Mouse (Mus musculus) heart, embryonic 15.5 days (tissue): ENCODE data around the gene Sap30l. TPM values are rescaled to one million over a fixed set of nuclear protein-coding genes. Genes with fewer than 3 reads are reported as not detected.

ENCODE experiments used
- ATAC-seq: fragments of 200-750 bp; cut with Nextera tagmentation; replicated peaks from 2 replicates; pipeline ENCODE4 v1.8.0; 2017; ENCODE audit warnings: low read depth, moderate TSS enrichment; ENCODE audit not compliant: insufficient number of reproducible peaks, insufficient read depth, low FRiP score
- H3K27ac ChIP-seq: fragments of 300-500 bp; sonication (generic); 2 replicates; pipeline ENCODE4 v1.5.1; 2015; ENCODE audit warnings: mild to moderate bottlenecking, inconsistent platforms
- H3K27me3 ChIP-seq: fragments of 300-500 bp; sonication (generic); 2 replicates; pipeline ENCODE4 v1.6.1; 2015; ENCODE audit warnings: inconsistent platforms
- H3K36me3 ChIP-seq: fragments of 300-500 bp; sonication (generic); 2 replicates; pipeline ENCODE4 v1.6.1; 2015; ENCODE audit warnings: mild to moderate bottlenecking, inconsistent platforms
- H3K4me1 ChIP-seq: fragments of 300-500 bp; sonication (generic); replicated peaks from 2 replicates; pipeline ENCODE4 v1.6.1; 2015; ENCODE audit warnings: inconsistent platforms
- H3K4me2 ChIP-seq: fragments of 300-500 bp; sonication (generic); 2 replicates; pipeline ENCODE4 v1.6.1; 2015; ENCODE audit warnings: inconsistent platforms, mild to moderate bottlenecking, moderate library complexity
- H3K4me3 ChIP-seq: fragments of 300-500 bp; sonication (generic); 2 replicates; pipeline ENCODE4 v1.5.1; 2015; ENCODE audit warnings: mild to moderate bottlenecking, inconsistent platforms
- H3K9ac ChIP-seq: fragments of 300-500 bp; sonication (generic); 2 replicates; pipeline ENCODE4 v1.6.1; 2015; ENCODE audit warnings: mild to moderate bottlenecking, inconsistent platforms
- H3K9me3 ChIP-seq: fragments of 300-500 bp; sonication (generic); replicated peaks from 2 replicates; pipeline ENCODE4 v1.6.1; 2016; ENCODE audit warnings: inconsistent platforms
- WGBS: fragments of 180-500 bp; shearing (Covaris S2); methylation state at CpG from one replicate; pipeline ENCODE4 v1.1.7; 2015; ENCODE audit warnings: mixed read lengths; 5-methylcytosine and 5-hydroxymethylcytosine counted together
- polyA plus RNA-seq: library from polyadenylated mRNA; unstranded; fragments of >200 nt; fragmentation: Nextera tagmentation; extraction: Ambion mirVana; gene quantifications from 2 replicates; pipeline ENCODE4 v1.2.1, GENCODE M21; 2015

Gene Sap30l
- polyA plus RNA-seq, 1 experiment from 2014 or later: 8.9 TPM

DNA sequence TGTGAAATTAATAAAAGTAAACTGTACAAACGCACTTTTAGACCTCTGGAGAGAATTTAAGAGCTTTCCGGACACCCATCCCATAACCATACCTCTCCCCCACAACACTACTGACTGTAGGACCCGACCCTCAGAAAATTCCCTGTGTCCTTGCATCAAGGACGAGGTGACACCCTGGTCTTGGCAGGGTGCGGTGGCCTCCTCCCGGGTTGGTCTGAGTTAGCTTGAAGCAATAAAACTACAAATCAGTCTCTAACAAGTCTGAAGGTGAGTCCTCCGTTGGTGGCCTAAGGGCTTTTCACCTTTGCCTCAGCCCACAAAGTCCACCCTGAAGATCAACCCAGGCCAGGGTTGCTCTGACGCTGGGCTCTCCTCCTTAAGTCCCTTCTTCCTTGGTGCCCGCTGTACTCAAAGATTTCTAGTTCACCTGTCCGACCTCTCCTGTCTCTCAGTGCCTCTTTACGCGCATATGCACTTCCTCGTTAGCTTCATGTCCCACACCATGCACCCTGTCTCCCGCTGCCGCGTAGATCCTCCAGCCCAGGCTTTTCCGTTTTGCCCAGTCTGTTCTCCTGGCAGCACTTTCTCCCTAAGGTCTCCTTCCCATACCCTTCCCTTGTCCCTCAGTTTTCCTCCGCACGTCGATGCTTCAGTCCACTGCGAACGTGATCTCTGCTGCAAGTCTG lies 1.0 kb upstream of the Sap30l start:
- Histone ChIP-seq H3K4me1 (peaks cover 23% of the 10 kb centered on the region), H3K9ac (peak overlapping the region; percentile 72), H3K27ac (peak overlapping the region; percentile 84), H3K4me3 (peak overlapping the region; percentile 89), H3K36me3 (no peaks in the 10 kb centered on the region), H3K27me3 (no peaks in the 10 kb centered on the region), H3K4me2 (peak overlapping the region; percentile 92), H3K9me3 (no peaks in the 10 kb centered on the region)
- no peak for ATAC-seq
- WGBS: 12% methylated on average over 22 of the region's 22 CpGs

DNA sequence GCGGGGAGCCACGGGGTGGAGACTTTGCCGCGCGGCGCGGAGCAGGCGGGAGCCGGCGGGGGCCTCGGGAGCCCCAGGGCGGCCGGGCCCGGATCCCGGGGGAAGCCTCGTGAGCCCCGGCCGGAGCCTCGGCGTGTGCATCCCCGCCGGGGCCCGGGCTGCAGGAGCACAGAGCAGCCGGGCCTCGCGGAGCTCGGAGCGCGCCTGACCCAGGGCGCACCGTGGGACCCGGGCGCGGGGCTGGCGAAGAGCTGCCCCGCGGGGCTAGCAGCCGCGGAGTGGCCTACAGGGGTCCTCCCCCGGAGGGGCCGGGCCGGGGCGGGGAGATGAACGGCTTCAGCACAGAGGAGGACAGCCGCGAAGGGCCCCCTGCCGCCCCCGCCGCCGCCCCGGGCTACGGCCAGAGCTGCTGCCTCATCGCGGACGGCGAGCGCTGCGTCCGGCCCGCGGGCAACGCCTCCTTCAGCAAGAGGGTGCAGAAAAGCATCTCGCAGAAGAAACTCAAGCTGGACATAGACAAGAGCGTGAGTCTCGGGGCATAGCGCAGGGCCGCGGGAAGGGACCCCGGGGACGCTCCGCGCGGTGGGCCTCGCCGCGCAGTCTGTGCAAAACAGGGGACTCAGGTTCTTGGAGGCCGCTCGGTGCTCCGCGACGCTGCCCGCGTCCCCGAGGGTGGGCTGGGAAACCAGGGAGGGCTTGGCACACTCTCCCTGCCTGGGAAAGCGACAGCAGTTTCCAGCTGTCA lies 501 bp downstream of the Sap30l start:
- Histone ChIP-seq H3K36me3 (no peaks in the 10 kb centered on the region), H3K4me1 (peaks cover 23% of the 10 kb centered on the region), H3K9me3 (no peaks in the 10 kb centered on the region), H3K27ac (peak overlapping the region; percentile 76), H3K4me2 (peak overlapping the region; percentile 92), H3K4me3 (peak overlapping the region; percentile 89), H3K9ac (peak overlapping the region; percentile 89), H3K27me3 (no peaks in the 10 kb centered on the region)
- under 1% methylated on average over 73 of the region's 85 CpGs for WGBS
- peak; percentile 71 for ATAC-seq

DNA sequence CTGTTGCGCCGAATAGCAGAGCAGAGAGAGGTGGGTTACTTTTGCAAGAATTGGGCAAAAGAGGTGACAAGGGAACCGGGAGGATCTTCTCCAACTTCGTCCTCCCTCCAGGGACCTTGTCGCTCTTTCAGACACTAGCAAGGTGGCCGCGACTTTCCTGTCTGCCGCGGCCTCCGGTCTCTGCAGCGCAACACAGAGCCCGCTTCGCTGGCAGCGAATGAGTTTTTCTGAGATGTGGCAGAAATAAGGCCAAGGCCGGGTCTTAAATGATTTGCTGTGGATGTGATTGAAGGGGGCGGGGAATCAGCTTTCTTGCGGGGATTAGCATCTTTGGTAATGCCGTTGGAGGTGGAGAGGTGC lies 1.1 kb downstream of the Sap30l start:
- 2% methylated on average over 18 of the region's 18 CpGs for WGBS
- no peaks in the 10 kb centered on the region for H3K36me3 ChIP-seq
- H3K4me2 ChIP-seq: peak overlapping the region; percentile 92
- H3K27me3 ChIP-seq: no peaks in the 10 kb centered on the region
- H3K27ac ChIP-seq: no peak overlapping the region; the same call in 1 of the 2 replicates
- peaks cover 27% of the 10 kb centered on the region for H3K4me1 ChIP-seq
- H3K9ac ChIP-seq: peak overlapping the region; percentile 89
- H3K4me3 ChIP-seq: peak overlapping the region; percentile 89
- no peaks in the 10 kb centered on the region for H3K9me3 ChIP-seq
- no peak for ATAC-seq

DNA sequence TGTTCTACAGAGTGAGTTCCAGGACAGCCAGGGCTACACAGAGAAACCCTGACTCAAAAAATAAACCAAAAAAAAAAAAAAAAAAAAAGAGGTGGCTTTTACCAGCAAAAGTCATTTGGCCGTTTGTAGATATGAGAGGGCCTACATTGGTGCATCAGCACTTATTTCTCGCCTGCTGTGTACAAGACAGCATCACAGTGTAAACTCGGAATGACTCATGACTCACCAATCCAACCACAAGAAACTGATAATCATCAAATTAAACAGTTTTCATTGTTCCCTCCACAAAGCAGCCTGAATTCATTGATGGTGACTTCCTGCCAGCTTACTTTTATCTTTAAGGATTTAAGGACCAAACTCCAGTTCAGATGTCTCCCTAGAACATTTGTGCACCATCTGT lies 3.6 kb downstream of the Sap30l start:
- Histone ChIP-seq H3K4me2 (no peak overlapping the region), H3K4me1 (peaks cover 25% of the 10 kb centered on the region), H3K27ac (no peak overlapping the region), H3K9me3 (no peaks in the 10 kb centered on the region), H3K9ac (no peak overlapping the region), H3K27me3 (no peaks in the 10 kb centered on the region), H3K36me3 (peaks cover 20% of the 10 kb centered on the region; the same call in 1 of the 2 replicates), H3K4me3 (no peak overlapping the region)
- WGBS: 79% methylated on average over 3 of the region's 3 CpGs
- no peak for ATAC-seq

DNA sequence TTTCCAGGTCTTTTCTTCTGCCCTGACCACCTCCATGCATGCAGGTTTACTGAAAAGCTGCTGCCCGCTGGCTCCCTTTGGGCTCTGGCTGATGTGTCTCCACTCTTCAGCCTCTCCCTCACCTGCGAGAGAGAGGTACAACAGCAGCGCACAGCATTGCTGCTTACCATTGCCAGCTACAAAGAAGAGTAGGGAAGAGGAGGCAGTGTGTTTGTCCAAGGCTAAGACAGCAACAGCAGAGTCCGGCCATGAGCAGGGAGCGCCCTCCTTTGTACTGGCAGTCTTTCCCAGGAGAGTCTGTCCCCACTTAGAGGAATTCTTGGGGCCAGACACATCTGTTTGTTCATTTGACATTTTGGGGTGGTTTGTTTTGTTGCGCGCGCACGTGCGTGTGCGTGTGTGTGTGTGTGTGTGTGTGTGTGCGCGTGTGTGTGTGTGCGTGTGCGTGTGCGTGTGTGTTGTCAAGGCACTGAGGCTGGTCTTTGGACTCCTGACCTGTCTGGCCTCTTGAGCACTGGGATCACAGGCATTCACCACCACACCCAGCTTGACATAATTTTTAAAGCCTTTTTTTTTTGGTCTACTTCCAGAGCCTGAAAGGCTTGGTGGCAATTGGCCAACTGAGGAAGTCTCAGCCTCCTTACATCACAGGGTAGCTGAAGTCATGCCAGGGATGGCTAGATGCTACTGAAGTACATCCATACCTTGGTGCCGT lies 7.7 kb downstream of the Sap30l start:
- H3K9me3 ChIP-seq: no peaks in the 10 kb centered on the region
- ATAC-seq: no peak

DNA sequence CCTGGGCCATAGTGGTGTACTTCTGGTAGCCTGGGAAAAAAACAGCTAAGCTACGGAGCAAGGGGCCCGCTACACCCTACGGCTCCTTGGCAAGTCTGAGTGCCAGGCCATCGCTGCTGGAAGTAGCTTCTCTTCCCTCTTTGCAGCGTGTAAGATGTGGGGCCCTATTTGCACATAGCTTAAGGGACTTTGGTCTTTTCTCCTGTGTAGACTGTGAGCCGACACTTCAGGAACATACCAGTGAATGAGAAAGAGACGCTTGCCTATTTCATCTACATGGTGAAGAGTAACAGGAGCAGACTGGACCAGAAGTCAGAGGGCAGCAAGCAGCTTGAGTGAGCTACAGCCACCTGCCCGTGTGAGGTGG lies 8.3 kb downstream of the Sap30l start:
- Histone ChIP-seq H3K4me2 (no peak overlapping the region), H3K36me3 (peaks cover 42% of the 10 kb centered on the region), H3K27me3 (no peaks in the 10 kb centered on the region), H3K9ac (no peak overlapping the region), H3K4me1 (0 out of 2 replicates have a peak, but pooled peaks cover 6% of the 10 kb centered on the region), H3K27ac (no peak overlapping the region), H3K4me3 (no peak overlapping the region), H3K9me3 (no peaks in the 10 kb centered on the region)
- 82% methylated on average over 8 of the region's 8 CpGs for WGBS
- ATAC-seq: no peak

More for the DNA sequence above, 7.7 kb downstream of the Sap30l start:
- 0 out of 2 replicates have a peak, but pooled peaks cover 6% of the 10 kb centered on the region for H3K4me1 ChIP-seq
- no peak overlapping the region for H3K9ac ChIP-seq
- no peak overlapping the region for H3K4me3 ChIP-seq
- H3K27me3 ChIP-seq: no peaks in the 10 kb centered on the region
- peaks cover 42% of the 10 kb centered on the region for H3K36me3 ChIP-seq
- no peak overlapping the region for H3K27ac ChIP-seq
- H3K4me2 ChIP-seq: no peak overlapping the region
- WGBS: 91% methylated on average over 17 of the region's 17 CpGs

DNA sequence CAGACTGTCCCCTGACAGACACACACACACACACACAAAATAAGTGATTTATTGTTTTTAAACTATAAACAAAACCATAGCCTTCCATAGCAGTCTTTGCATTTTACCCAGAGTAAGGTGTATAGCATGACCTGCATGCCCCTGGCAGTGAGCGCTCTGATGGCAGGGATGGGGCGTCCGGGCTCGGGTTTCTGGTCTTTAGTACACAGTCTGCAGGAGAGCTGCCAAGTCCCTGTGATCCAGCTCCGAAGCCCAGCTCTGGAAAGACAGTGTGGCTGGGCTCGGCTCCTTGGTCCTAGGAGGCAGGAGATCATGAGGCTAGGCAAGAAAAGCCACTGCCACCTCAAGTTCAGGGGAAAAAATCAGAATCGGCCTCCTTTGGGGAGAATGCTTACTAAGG lies 9.6 kb downstream of the Sap30l start:
- Histone ChIP-seq H3K27me3 (no peaks in the 10 kb centered on the region), H3K4me2 (no peak overlapping the region), H3K4me3 (no peak overlapping the region), H3K4me1 (0 out of 2 replicates have a peak, but pooled peaks cover 6% of the 10 kb centered on the region), H3K9ac (no peak overlapping the region), H3K36me3 (peaks cover 42% of the 10 kb centered on the region), H3K9me3 (no peaks in the 10 kb centered on the region), H3K27ac (no peak overlapping the region)
- no peak for ATAC-seq
- 81% methylated on average over 7 of the region's 7 CpGs for WGBS

DNA sequence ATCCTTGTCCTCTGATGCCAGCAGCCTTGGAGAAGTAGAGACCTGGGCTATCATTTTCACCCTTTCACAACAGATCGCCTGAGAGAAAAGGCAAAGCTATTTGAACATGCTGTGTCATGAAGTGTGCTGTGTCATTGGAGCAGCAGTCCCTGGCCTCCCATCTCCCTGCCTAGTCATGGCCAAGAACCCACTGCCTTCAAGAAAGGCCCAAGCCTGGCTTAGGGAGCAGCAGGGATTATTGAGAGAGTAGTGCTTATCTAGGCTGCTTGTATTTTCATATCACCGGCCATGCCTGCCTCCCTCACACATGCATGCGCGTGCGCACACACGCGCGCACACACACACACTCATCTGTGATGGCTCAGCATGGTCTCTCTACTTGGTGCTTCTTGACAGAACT lies 10.8 kb downstream of the Sap30l start:
- H3K9me3 ChIP-seq: no peaks in the 10 kb centered on the region
- 0 out of 2 replicates have a peak, but pooled peaks cover 5% of the 10 kb centered on the region for H3K4me1 ChIP-seq
- no peak overlapping the region for H3K9ac ChIP-seq
- no peak overlapping the region for H3K27ac ChIP-seq
- WGBS: 94% methylated on average over 8 of the region's 8 CpGs
- no peak overlapping the region for H3K4me2 ChIP-seq
- H3K36me3 ChIP-seq: peaks cover 42% of the 10 kb centered on the region
- H3K27me3 ChIP-seq: no peaks in the 10 kb centered on the region
- no peak overlapping the region for H3K4me3 ChIP-seq
- ATAC-seq: no peak

DNA sequence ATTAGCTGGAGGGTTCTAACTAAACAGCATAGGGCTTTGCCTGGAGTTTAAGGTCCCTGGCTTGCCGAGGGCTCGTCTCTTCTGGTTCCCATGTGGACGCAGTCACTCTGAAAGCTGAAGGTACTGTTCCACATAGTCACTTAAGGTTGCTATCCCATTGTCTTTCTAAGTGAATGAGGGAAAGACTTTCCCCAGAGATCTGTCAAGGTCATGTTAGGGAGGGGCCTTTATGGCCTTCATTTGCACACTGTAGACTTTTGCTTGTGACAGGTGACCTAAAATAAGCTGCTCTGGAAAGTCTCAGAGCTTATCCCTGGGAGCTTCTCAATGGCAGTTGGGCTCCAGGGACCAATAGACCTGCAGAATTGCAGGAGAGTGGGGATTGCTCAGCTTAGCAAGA lies 12.2 kb downstream of the Sap30l start:
- H3K4me2 ChIP-seq: no peak overlapping the region
- H3K27ac ChIP-seq: no peak overlapping the region
- no peak overlapping the region for H3K4me3 ChIP-seq
- H3K36me3 ChIP-seq: peaks cover 34% of the 10 kb centered on the region
- WGBS: 73% methylated on average over 3 of the region's 3 CpGs
- no peaks in the 10 kb centered on the region for H3K27me3 ChIP-seq
- H3K9me3 ChIP-seq: no peaks in the 10 kb centered on the region
- no peak overlapping the region for H3K9ac ChIP-seq
- no peak for ATAC-seq
- 0 out of 2 replicates have a peak, but pooled peaks cover 2% of the 10 kb centered on the region for H3K4me1 ChIP-seq

DNA sequence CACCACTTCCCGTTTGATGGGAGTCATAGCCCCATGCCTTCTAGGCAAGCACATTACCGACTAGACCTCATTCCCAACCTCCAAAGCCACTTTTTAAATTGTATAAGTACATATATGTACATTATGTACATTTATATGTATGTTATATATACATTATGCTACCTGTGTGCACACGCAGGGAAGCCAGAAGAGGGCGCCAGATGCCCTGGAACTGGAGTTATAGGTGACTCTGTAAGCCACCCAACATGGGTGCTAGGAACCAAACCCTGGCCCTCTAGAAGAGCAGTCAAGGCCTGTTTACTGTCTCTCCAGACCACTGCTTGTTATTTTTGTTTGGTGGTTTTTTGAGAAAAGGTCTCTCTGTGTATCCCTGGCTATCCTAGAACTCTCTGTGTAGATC lies 16.8 kb downstream of the Sap30l start:
- H3K27ac ChIP-seq: no peak overlapping the region
- no peaks in the 10 kb centered on the region for H3K9me3 ChIP-seq
- H3K4me3 ChIP-seq: no peak overlapping the region
- ATAC-seq: no peak
- H3K36me3 ChIP-seq: no peaks in the 10 kb centered on the region
- H3K4me1 ChIP-seq: peaks cover 7% of the 10 kb centered on the region
- 83% methylated on average over 4 of the region's 4 CpGs for WGBS
- no peaks in the 10 kb centered on the region for H3K27me3 ChIP-seq
- no peak overlapping the region for H3K9ac ChIP-seq
- H3K4me2 ChIP-seq: no peak overlapping the region

DNA sequence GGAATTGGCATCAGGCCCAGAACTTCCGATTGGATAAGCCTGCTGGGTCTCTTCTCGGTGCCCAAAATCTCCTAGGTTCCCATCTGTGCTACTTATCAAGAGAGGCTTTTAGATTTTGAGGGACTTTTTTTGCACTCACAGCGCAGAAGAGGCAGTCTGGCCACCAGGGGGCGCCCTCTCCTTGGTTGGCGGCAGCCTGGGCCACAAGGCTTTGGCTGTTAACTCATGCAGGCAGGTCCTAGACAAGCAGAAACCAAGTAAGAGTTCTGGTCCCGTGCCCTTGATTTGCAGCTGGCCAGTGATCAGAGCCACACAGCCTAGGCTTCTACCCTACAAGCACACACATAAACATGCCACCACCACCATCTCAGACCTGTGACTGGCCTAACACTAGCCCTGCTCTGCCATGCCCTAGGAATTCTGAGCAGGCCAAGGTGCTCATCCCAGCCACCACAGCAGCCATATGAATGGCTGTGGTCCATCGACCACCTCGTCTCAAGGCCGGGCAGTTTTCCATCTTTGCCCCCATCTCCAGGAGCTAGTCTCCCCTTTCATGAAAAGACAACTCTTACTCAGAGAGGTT lies 18.7 kb downstream of the Sap30l start:
- Histone ChIP-seq H3K9me3 (no peaks in the 10 kb centered on the region), H3K27me3 (peaks cover 6% of the 10 kb centered on the region), H3K27ac (no peak overlapping the region), H3K4me1 (peaks cover 5% of the 10 kb centered on the region), H3K36me3 (no peaks in the 10 kb centered on the region), H3K4me2 (no peak overlapping the region), H3K4me3 (no peak overlapping the region), H3K9ac (no peak overlapping the region)
- WGBS: 24% methylated on average over 9 of the region's 9 CpGs
- peak; percentile 60 for ATAC-seq
